Mouse (Mus musculus): ENCODE data around the gene Hoxb9.

- TF ChIP-seq CTCF (IDR thresholded peaks at IDR 0.05; ENCODE audit: extremely low read depth, insufficient read length, insufficient replicate concordance, low read depth, low read length) (no peak), POLR2A (IDR thresholded peaks at IDR 0.05; ENCODE audit: low read depth, low read length) (no peak)
Measured at GRCm38 (mm10) chr11:96320688-96321087, 49.4 kb downstream of the Hoxb9 start.
